Mouse (Mus musculus) C2C12 (cell line): Measurements from ENCODE around the gene Samhd1. TPM values are rescaled to one million over a fixed set of nuclear protein-coding genes. Genes with fewer than 3 reads are reported as not detected.

Experiments used
- H3K27me3 ChIP-seq: one replicate; pipeline ENCODE4 v1.6.1; 2011; ENCODE audit not compliant: control insufficient read depth, insufficient read depth, insufficient read length
- H3K36me3 ChIP-seq: one replicate; pipeline ENCODE4 v1.6.1; 2011; ENCODE audit not compliant: control insufficient read depth, insufficient read depth
- H3K4me3 ChIP-seq: one replicate; pipeline ENCODE4 v1.5.1; 2011; ENCODE audit warnings: mild to moderate bottlenecking, control low read depth; ENCODE audit not compliant: poor library complexity, insufficient read depth, severe bottlenecking
- H3K79me2 ChIP-seq: one replicate; pipeline ENCODE4 v1.6.1; 2011; ENCODE audit not compliant: control insufficient read depth, insufficient read depth
- H3K79me3 ChIP-seq: one replicate; pipeline ENCODE4 v1.6.1; 2011; ENCODE audit warnings: low read depth, control low read depth
- H3ac ChIP-seq: one replicate; pipeline ENCODE3; 2011; ENCODE audit warnings: low read depth; ENCODE audit not compliant: control insufficient read depth, insufficient read length
- CEBPB ChIP-seq: IDR thresholded peaks from one replicate; pipeline ENCODE4 v1.6.1; 2011; ENCODE audit warnings: low read depth, mild to moderate bottlenecking, control low read depth, moderate library complexity
- CTCF ChIP-seq: IDR thresholded peaks from one replicate; pipeline ENCODE4 v1.5.1; 2011; ENCODE audit not compliant: control insufficient read depth, insufficient read depth, insufficient read length
- FOSL1 ChIP-seq: IDR thresholded peaks from one replicate; pipeline ENCODE4 v1.8.0; 2011; ENCODE audit warnings: mild to moderate bottlenecking, low read length; ENCODE audit not compliant: poor library complexity, insufficient read depth, severe bottlenecking
- MAX ChIP-seq: IDR thresholded peaks from one replicate; pipeline ENCODE4 v1.6.1; 2011; ENCODE audit warnings: mild to moderate bottlenecking, control low read depth
- MYOD1 ChIP-seq: IDR thresholded peaks from one replicate; pipeline ENCODE4 v1.6.1; 2011; ENCODE audit warnings: low read depth; ENCODE audit not compliant: control insufficient read depth, insufficient read length
- MYOG ChIP-seq: IDR thresholded peaks from one replicate; pipeline ENCODE4 v1.6.1; 2011; ENCODE audit not compliant: control insufficient read depth, insufficient read length; ENCODE audit errors: extremely low read depth
- USF1 ChIP-seq: IDR thresholded peaks from one replicate; pipeline ENCODE4 v1.6.1; 2011; ENCODE audit warnings: low read depth, mild to moderate bottlenecking, control low read depth, moderate library complexity
- polyA plus RNA-seq: library from polyadenylated mRNA; unstranded; fragments of >200 nt; fragmentation: generic; extraction: Trizol; gene quantifications from one replicate; pipeline ENCODE4 v1.2.1, GENCODE M21; 2012; ENCODE audit warnings: missing spikeins

Samhd1 gene
- polyA plus RNA-seq, 1 experiment, result 30.2 TPM

GRCm38 (mm10) chr2:157087536-157088317, 47.3 kb downstream of the Samhd1 start:
- Histone ChIP-seq H3K4me3 (no peak overlapping the region), H3ac (no peak overlapping the region), H3K27me3 (peaks cover 5% of the 10 kb centered on the region), H3K79me2 (no peaks in the 10 kb centered on the region), H3K79me3 (no peaks in the 10 kb centered on the region), H3K36me3 (no peaks in the 10 kb centered on the region)
- no peak for TF ChIP-seq MYOG
- no peak for TF ChIP-seq USF1
- no peak for TF ChIP-seq CEBPB
- TF ChIP-seq MYOD1, result no peak
- no peak for TF ChIP-seq CTCF
- TF ChIP-seq FOSL1, result no peak
- TF ChIP-seq MAX, result no peak

DNA sequence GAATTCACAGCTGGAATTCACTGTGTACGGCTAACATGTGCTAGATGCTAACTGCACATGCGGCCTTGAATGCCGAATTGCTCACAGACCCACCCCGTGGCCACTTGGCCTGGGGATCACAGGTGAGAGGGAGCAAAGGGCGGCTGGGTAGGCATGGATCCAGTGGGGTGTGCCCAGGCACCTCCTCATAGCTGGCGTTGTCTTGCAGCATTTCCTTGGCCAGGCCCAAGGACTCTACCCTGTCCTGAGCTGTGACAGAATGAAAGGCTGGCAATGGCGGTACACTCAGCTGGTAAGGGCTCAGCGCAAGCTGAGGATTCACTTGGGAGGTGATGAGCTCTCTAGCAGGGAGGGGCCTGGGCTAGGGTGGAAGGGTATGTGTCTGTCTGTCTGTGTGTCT, 48.3 kb downstream of the Samhd1 start, which contains the start of gene Tldc2:
Tldc2 (plus strand) TSS at position 260 of the 400 bp plus-strand sequence.
- Histone ChIP-seq H3K27me3 (peaks cover 5% of the 10 kb centered on the region), H3K4me3 (no peak within 1 kb of the TSS)
- no peak for TF ChIP-seq MYOD1
- no peak for TF ChIP-seq CTCF
- no peak for TF ChIP-seq FOSL1
- no peak for TF ChIP-seq MYOG
- no peak for TF ChIP-seq MAX
- no peak for TF ChIP-seq CEBPB
- TF ChIP-seq USF1, result no peak

DNA sequence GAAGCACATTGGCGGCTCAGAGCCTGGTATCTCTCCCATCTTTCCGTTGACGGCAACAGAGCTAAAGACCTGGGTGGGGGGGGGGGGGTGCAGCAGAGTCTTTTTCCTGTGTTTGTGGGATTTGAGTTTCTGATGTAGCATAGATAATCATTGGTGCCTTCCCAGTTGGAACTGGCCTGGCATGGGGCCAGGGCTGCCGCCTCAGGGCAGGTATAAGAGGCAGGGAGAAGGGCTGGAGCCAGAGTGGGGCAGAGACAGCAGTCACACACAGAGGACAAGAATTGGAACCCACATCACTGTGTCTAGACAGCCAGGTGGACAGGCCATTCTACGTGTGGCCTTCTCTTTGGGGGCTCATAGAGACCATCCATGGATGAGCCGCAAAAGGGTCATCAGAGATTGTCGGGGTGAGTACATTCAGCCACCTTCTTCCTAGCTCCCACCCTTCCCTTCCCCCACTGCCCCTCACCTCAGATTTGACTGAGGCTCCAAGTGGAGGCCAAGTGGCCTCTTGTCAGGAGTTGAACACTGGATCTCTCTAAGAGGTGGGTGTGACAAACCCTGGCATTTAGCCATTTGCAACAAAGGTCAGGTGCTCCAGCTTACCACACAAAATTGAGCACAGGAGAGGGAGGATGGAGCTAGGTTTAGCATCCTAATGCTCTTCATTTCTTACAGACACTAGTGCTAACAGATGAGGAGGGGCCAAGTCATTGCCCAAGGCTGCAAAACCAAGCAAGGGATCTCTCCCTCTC, 50.1 kb downstream of the Samhd1 start:
- H3K79me3 ChIP-seq, result no peaks in the 10 kb centered on the region
- H3K27me3 ChIP-seq, result peaks cover 5% of the 10 kb centered on the region
- H3ac ChIP-seq, result no peak overlapping the region
- TF ChIP-seq USF1, result no peak
- TF ChIP-seq MAX, result no peak
- TF ChIP-seq CTCF, result no peak
- H3K4me3 ChIP-seq, result no peak overlapping the region
- H3K36me3 ChIP-seq, result no peaks in the 10 kb centered on the region
- H3K79me2 ChIP-seq, result no peaks in the 10 kb centered on the region

More for the DNA sequence above, 48.3 kb downstream of the Samhd1 start, which contains the start of gene Tldc2:
- no peak within 1 kb of the TSS for H3ac ChIP-seq
- H3K79me3 ChIP-seq, result no peaks in the 10 kb centered on the region
- no peaks in the 10 kb centered on the region for H3K36me3 ChIP-seq
- no peaks in the 10 kb centered on the region for H3K79me2 ChIP-seq

DNA sequence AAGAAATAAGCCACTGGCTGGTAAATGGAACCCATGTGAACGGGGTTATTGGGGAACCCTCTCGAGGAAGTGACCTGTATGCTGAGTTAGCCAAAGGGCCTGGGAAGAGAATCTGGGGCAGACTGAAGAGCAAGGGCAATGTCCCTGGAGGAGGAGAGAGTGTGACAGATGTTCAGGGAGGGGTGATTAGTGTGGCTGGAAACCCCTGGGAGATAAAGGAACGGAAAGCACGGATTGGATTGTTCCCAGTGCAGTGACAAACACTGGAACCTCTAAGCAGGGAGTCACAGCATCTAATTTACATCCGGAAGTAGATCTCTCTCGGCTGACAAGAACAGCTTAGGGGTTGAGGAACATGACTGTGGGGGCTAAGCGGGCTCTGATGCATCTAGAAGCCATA, 53.1 kb downstream of the Samhd1 start:
- H3K4me3 ChIP-seq, result no peak overlapping the region
- H3K79me3 ChIP-seq, result peaks cover 11% of the 10 kb centered on the region
- no peak for TF ChIP-seq USF1
- TF ChIP-seq MYOG, result no peak
- TF ChIP-seq CEBPB, result no peak
- no peak for TF ChIP-seq CTCF
- TF ChIP-seq MAX, result no peak
- TF ChIP-seq FOSL1, result no peak
- TF ChIP-seq MYOD1, result no peak
- peaks cover 18% of the 10 kb centered on the region for H3K79me2 ChIP-seq
- H3K27me3 ChIP-seq, result no peaks in the 10 kb centered on the region
- no peaks in the 10 kb centered on the region for H3K36me3 ChIP-seq
- no peak overlapping the region for H3ac ChIP-seq

GRCm38 (mm10) chr2:157081331-157081730, 53.7 kb downstream of the Samhd1 start:
- Histone ChIP-seq H3K79me2 (peaks cover 25% of the 10 kb centered on the region), H3ac (no peak overlapping the region), H3K27me3 (no peaks in the 10 kb centered on the region), H3K79me3 (peaks cover 17% of the 10 kb centered on the region), H3K4me3 (no peak overlapping the region), H3K36me3 (peaks cover 6% of the 10 kb centered on the region)
- TF ChIP-seq MYOD1 (no peak), MYOG (no peak), MAX (no peak), CEBPB (no peak), FOSL1 (no peak), CTCF (no peak), USF1 (no peak)
